Comparison of ENCODE assay signal across 9 mouse cellular contexts in the genomic region with DNA sequence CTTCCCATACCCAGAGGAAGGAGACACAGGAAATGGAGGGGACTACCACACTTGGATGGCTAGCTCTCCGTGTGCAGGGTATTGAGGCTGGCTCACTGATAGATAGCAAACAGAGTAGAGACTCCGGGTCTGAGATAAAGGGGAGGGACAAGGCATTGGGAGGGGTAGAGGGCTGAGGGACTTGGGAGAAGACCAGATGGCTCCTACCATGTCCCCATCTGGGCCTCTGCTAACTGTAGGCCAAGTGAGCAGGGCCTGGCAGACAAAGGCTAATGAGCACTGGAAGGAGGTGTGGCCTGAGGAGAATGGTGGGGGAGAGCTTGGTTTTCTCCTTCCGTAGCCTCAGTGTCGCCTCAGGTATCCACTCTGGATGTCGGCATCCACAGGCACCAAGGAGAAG. TPM values are rescaled to one million over a fixed set of nuclear protein-coding genes. Genes with fewer than 3 reads are reported as not detected.
DNase-seq lines count a peak whose midpoint lies in the region; ATAC-seq lines count a peak whose summit lies in the region.
"Had no signal": no experiment of that assay in that cellular context is flagged by ENCODE, and none has a peak within 500 bp of the region (broad histone marks: within the 10 kb centered on the region; RNA-seq: fewer than 3 reads in every experiment).

No protein-coding gene starts in this region.

- H3K4me1 ChIP-seq in embryonic facial prominence, embryonic 11.5 days (ENCODE audit: control insufficient read depth, insufficient read depth, low read length), result no peaks in the 10 kb centered on the region
- H3K4me1 ChIP-seq in embryonic facial prominence, embryonic 10.5 days, result peaks cover 20% of the 10 kb centered on the region
- H3K4me1 ChIP-seq in hindbrain, embryonic 12.5 days, result peaks cover 8% of the 10 kb centered on the region; the same call in 1 of the 2 replicates

- H3K4me3 ChIP-seq in embryonic facial prominence, embryonic 11.5 days (ENCODE audit: low read depth, low read length), result no peak overlapping the region
- H3K4me3 ChIP-seq in embryonic facial prominence, embryonic 10.5 days, result no peak overlapping the region
- no peak overlapping the region for H3K4me3 ChIP-seq in hindbrain, embryonic 12.5 days
- H3K4me3 ChIP-seq: myocyte had no signal

- no peak overlapping the region for H3K9ac ChIP-seq in embryonic facial prominence, embryonic 11.5 days (replicated peaks; ENCODE audit: low read length)
- no peak overlapping the region for H3K9ac ChIP-seq in hindbrain, embryonic 12.5 days

- 67% methylated on average over 5 of the region's 5 CpGs for WGBS in embryonic facial prominence, embryonic 11.5 days
- WGBS in embryonic facial prominence, embryonic 10.5 days, result 70% methylated on average over 5 of the region's 5 CpGs
- 77% methylated on average over 5 of the region's 5 CpGs for WGBS in hindbrain, embryonic 12.5 days

- no peaks in the 10 kb centered on the region for H3K9me3 ChIP-seq in embryonic facial prominence, embryonic 11.5 days (replicated peaks; ENCODE audit: control insufficient read depth, low read length)
- no peaks in the 10 kb centered on the region for H3K9me3 ChIP-seq in embryonic facial prominence, embryonic 10.5 days
- 0 out of 2 replicates have a peak, but pooled peaks cover 3% of the 10 kb centered on the region for H3K9me3 ChIP-seq in hindbrain, embryonic 12.5 days (replicated peaks)

- DNase-seq in embryonic facial prominence, embryonic 11.5 days (ENCODE audit: low spot score), result no peak
- DNase-seq in embryonic facial prominence, embryonic 10.5 days (ENCODE audit: low spot score), result no peak
- DNase-seq in cerebellum, postnatal 10 days, result peak; percentile 87 to 91
- DNase-seq in heart, adult 8-10 months (ENCODE audit: low spot score), result no peak
- no peak for DNase-seq in thymus, adult 18-20 months
- DNase-seq in ovary, postnatal 10 days (ENCODE audit: low spot score), result no peak

- no peaks in the 10 kb centered on the region for H3K27me3 ChIP-seq in embryonic facial prominence, embryonic 11.5 days (ENCODE audit: control insufficient read depth, insufficient read depth, low read length)
- 0 out of 2 replicates have a peak, but pooled peaks cover 4% of the 10 kb centered on the region for H3K27me3 ChIP-seq in embryonic facial prominence, embryonic 10.5 days (replicated peaks; ENCODE audit: low read depth, poor library complexity, severe bottlenecking)
- H3K27me3 ChIP-seq in hindbrain, embryonic 12.5 days, result no peaks in the 10 kb centered on the region

- H3K4me2 ChIP-seq in embryonic facial prominence, embryonic 11.5 days (ENCODE audit: low read depth, low read length), result no peak overlapping the region
- no peak overlapping the region for H3K4me2 ChIP-seq in hindbrain, embryonic 12.5 days (replicated peaks)

- 0 out of 2 replicates have a peak, but pooled peaks have one; percentile 37 for ATAC-seq in embryonic facial prominence, embryonic 11.5 days (replicated peaks; ENCODE audit: insufficient number of reproducible peaks, low FRiP score, low TSS enrichment, low read depth)
- ATAC-seq in hindbrain, embryonic 12.5 days (ENCODE audit: low FRiP score), result peak; percentile 52; the same call in 1 of the 2 replicates
- peak; percentile 18 for ATAC-seq in megakaryocyte-erythroid progenitor cell, adult 5-6 weeks (replicated peaks; ENCODE audit: low FRiP score, low TSS enrichment, poor library complexity, severe bottlenecking)

- no peaks in the 10 kb centered on the region for H3K36me3 ChIP-seq in embryonic facial prominence, embryonic 11.5 days (replicated peaks; ENCODE audit: control insufficient read depth, insufficient read depth, low read depth, low read length)
- no peaks in the 10 kb centered on the region for H3K36me3 ChIP-seq in embryonic facial prominence, embryonic 10.5 days (replicated peaks)
- H3K36me3 ChIP-seq in hindbrain, embryonic 12.5 days, result no peaks in the 10 kb centered on the region

- no peak overlapping the region for H3K27ac ChIP-seq in embryonic facial prominence, embryonic 11.5 days (replicated peaks; ENCODE audit: low read depth, low read length)
- H3K27ac ChIP-seq in embryonic facial prominence, embryonic 10.5 days (replicated peaks), result no peak overlapping the region
- no peak overlapping the region for H3K27ac ChIP-seq in hindbrain, embryonic 12.5 days

RNA-seq across cellular contexts. Expression of gene Mxi1, which starts 50.8 kb away (rescaled TPM):
- polyA plus RNA-seq in embryonic facial prominence, embryonic 11.5 days (2014; fragmentation: Nextera tagmentation; extraction: Ambion mirVana), result 42.8 and 49.0 TPM in 2 replicates
- polyA plus RNA-seq in embryonic facial prominence, embryonic 10.5 days (2016; fragmentation: Nextera tagmentation; extraction: Ambion mirVana), result 29.2 and 33.0 TPM in 2 replicates
- polyA plus RNA-seq in hindbrain, embryonic 12.5 days (2016; fragmentation: Nextera tagmentation; extraction: Ambion mirVana), result 76.2 and 78.4 TPM in 2 replicates
- total RNA-seq in megakaryocyte-erythroid progenitor cell, adult 5-6 weeks (2014; fragmentation: Nextera tagmentation), result 21.1 and 25.3 TPM in 2 replicates
- 82.7 and 86.4 TPM in 2 replicates for total RNA-seq in megakaryocyte-erythroid progenitor cell, adult 5-6 weeks (2017)
- total RNA-seq in heart, adult 8-10 months (2022), result 10 to 100 TPM; 38.7 to 49.2 (median 46.0) TPM

Comparison
In these comparisons a context has a peak if more than half of its experiments do, and no peak if none do; other contexts are left out.
1. DNase-seq: peak in cerebellum, postnatal 10 days (2 of 2); none in embryonic facial prominence, embryonic 11.5 days (single experiment), embryonic facial prominence, embryonic 10.5 days (single experiment), heart, adult 8-10 months (single experiment), thymus, adult 18-20 months (0 of 2) and ovary, postnatal 10 days (single experiment).
2. Peak in every context shown above with its lines, with median percentiles within 50 percentile points of each other: ATAC-seq.